Mouse (Mus musculus) adrenal gland, adult 2 months (tissue): ENCODE measurements around the gene Chpf. TPM values are rescaled to one million over a fixed set of nuclear protein-coding genes. Genes with fewer than 3 reads are reported as not detected.

Experiments
- DNase-seq: peaks from one replicate; pipeline ENCODE4 v3.0.0; 2021
- polyA plus RNA-seq: library from polyadenylated mRNA; depleted of rRNA; stranded (reverse); fragments of >200 nt; gene quantifications from 2 replicates; pipeline ENCODE4 v1.2.3, GENCODE M21; 2012
- total RNA-seq, 2 experiments: library from RNA; stranded (reverse); gene quantifications; 2 replicates each; pipeline ENCODE4 v1.2.3; 2021

Chpf gene
- total and polyA plus RNA-seq, 3 experiments = 50.9 to 250 (median 57.8) TPM

DNA sequence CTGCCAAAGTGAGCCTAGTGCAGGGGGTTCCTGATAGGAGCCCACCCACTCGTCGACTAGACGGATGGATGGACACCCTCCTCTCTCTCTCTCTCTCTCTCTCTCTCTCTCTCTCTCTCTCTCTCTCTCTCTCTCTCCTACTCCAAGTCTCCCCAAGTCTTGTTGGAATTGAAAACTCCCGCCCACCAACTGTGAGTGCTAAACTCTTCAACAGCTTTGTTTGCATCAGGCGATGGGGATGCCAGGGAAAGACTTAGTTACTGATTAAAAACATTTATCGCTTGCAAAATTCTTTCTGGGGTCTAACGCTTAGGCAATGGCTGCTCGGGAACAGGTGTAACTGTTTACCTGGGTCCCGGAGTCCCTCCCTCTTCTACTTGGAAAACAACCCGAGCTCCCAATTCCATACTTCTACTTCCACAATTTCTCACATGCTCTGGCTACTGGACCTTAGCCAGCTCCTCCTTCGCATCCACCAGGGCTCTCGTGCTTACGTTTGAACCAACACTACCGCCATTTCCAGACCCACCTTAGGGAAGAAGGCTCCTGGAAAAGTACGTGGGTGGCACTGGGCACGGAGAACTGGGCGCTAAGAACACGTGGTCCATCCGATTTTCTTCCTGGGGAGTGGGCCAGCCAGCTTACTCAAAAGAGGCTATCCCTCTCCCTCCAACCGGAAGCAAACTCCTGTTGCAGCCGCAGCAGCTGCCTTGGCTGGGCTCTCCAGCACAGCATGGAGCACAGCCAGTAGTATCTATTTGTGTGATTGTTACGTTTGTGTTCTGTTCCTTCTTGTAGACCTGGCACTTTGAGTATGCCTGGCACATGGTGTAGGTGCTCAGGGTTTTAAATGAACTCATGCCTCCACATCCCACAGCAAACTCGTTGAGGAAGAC lies 20.1 kb downstream of the Chpf start:
- DNase-seq = no peak

DNA sequence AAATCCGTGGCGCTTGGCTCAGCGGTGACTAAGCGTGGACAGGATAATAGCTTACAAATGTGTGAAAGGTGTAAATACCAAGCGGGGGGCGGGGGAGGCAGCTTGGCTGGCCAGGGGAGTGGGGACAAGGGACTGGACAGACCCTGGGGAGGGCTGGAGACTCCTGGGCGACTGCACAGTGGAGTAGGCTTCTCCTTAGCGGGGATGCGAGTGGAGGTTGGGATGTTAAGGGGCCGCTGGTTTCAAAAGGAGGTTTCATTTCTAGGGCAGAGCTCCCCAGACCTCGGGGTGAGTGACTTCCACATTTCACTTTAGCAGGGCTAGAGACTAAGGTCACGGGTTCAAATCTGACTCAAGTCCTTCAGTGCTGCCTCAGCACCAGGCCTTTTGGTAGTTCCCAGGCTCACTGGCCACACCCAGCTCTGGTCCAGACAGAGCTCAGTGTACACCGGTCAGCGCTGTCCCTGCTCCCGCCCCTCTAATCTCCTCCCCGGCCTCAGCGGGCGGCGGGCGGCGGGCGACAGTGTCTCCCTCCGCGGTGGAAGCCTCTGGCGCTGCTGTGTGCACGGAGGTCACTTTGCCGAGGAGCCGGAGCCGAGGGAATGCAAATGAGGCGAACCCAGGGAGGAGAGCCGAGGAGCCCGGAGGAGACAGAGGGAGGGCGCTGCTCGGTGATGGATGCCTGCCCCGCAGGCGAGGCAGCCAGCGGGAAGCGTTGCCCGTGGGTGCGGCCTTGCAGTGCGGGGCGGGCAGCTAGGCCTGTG lies 20.9 kb downstream of the Chpf start:
- peak; percentile 65 for DNase-seq

DNA sequence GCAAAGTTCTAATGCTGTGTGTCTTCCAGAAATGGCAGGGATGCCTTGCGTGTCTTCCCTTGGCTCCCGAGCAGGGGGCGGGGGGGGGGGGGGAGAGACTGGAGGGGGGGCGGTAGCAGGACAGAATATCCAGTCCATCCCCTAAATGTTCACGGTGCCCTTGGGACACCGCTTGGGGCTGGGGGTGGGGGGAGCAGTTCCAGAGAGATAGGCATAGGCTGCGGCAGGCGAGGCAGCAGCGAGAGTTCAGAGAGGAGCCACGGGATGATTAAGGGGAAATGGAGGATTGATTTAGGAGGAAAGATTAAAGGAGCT lies 21.4 kb downstream of the Chpf start:
- no peak for DNase-seq

DNA sequence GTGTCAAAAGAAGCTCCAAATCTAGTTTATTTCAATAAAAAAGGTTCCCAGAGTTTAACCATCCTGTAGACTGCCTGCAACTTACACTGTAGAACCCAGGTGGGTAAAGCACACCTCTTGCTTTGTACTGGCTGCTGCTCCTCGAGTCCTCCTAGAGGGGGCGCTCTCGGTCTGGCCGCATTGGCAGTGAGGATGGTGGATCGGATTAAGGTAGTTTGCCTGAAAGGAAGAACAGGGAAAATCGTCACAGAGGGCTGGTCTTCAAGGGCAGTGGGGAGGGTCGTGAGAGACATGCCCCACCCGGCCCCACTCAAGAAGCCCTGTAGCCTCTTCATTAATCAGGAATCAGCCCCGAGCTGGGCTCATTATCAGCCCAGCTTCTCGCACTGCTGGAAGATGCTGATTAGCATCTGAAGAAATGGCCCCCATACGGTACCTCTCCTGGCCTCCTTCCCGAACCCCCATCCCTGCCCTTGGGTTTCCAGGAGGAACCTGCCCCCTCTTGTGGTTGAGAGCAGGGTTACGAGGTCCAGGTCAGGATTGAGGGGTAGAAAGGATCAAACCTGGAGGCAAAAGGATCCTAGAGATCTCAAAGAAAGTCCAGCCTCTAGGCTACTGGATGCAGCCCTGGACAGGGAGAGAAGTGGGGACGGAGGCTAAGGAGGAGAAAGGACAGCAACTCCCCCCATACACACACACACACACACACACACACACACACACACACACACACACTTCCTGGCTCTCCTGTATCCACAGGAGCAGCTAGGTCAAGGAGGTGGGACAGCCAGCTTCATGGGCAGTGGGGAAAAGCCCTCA lies 22.2 kb downstream of the Chpf start:
- no peak for DNase-seq

DNA sequence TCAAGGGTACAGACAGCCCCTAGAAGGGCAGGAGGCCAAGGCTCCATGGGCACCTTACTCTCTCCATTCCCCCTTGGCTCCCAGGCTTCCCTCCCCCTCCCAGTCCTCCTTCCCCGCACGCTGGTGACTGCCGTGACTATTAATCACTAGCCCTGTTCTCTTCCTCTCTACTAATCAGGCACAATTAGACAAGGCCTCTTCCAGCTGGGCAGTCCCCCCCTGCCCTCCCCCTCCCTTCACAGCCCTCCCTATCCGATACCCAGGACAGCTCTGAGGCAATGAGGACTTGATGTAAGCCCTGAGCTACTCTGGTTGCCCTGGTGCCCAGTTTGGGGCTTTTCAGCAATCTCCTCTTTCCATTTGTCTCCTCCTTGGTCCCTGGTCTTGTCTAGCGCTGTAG lies 23.2 kb downstream of the Chpf start:
- DNase-seq = no peak

DNA sequence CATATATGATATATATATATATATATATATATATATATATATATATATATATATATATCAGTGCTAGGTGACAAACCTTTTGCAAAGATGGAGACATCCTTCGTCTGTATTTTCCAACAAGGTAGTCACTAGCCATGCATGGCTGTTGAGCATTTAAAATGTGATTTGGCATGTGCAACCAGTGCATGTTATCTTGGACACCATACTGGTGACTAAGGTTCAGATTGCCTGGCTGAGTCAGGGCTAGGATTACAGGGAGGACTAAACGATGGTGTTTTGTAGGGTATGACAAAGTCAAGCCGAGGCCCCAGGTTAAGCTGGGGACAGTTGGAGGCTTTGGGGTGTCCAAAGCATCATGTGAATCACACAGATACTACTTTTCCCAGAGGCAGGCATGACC lies 23.7 kb downstream of the Chpf start:
- DNase-seq = no peak

DNA sequence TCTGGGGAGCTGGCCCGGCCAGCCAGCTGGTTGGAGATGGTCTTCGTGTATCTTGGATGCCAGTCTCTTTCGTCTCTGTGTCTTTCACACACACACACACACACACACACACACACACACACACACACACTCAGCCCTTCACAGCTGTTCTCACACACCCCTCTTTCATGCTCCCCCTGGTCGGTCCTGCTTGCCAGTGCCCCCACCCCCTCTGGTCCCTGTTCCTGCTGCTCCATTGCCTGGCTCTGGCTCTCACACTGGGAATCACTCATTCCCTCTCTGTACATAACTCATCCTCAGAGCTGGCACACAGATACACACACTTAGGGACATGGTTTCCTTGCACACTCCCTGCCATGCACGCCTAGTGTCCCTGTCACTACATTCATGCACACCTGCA lies 27.2 kb downstream of the Chpf start:
- no peak for DNase-seq

DNA sequence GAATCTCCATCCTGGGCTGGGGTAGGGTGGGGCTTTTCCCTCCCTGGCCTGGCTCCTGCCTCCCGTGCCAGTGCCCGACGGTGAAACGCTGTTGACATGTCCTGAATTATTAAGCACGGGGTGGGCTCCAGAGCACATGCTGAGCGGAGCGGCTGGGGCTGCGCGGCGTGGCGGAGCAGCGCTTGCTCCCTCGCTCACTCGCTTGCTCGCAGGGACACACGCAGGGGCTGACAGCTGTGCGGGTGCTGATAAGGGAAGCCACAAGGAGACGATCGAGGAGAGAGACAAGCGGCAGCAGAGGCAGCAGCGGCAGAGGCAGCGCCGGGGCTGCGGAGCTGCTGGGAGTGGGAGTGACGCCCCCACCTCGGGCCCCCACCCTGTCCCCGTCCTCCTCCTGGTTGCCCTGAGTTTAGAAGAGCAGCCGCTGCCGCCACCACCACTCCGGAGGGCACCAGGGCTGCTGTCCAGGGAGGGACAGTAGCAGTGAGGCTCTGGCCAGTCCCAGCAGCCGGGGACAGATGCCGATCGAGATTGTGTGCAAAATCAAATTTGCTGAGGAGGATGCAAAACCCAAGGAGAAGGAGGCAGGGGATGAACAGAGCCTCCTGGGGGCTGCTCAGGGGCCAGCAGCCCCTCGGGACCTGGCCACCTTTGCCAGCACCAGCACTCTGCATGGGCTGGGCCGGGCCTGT lies 28.6 kb downstream of the Chpf start, which contains the start of gene Asic4:
Gene Asic4, plus strand, starts transcription at position 123 of the 692 bp plus-strand sequence.
- DNase-seq = no peak

DNA sequence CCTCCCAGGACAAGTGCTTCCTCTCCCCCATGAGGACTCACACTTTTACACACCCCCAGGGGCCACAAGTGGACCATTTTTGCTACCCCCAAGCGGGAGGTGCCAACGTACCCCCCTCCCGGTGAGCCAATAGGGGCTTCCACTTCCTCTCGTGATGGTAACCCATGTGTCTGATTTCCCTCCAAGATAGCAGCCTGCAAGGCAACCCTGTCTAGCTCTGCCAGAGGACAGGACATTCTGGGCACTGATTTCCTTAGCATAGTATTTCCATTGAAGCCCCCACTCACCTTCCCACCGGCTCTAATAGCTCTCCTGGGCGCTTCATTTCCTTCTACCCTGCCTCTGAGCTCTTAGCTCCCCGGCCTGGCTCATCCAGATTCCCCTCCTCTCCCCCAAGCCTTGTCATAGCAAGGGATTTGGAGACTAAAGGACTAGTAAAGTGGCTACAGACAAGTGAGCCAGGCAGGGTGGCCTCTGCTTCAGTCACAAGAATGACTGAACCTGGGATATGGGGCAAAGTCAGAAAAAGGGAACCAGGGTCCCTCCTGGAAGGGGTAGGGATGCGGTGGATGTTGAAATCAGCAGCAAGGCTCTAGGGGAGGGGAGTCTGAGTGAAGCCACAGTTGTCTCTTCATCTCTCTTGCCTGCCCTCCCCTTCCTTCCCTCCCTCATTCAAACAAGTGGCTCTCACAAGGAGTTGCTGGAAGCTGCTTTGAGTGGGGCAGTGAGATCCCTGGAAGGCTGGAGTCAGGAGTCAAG lies 29.6 kb downstream of the Chpf start:
- no peak for DNase-seq

DNA sequence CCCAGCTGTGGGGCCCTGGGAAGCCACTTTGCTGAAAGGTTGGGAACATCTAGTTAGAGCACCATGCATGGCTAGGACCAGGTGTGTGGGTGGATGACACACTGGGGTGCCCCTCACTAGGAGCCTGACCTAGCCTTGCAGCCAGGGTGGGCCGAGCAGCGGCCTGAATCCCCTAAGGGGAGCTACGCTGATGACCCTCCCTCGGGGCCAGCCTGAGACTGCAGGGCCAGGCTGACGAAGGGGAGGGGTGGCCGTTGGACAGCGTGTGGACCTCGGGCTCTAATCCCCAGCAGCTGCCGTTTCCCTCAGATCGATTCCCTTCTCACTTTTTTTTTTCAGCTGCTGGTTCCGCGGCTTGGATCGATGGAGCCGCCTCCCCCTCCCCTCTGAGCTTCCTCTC lies 30.2 kb downstream of the Chpf start:
- DNase-seq = no peak

DNA sequence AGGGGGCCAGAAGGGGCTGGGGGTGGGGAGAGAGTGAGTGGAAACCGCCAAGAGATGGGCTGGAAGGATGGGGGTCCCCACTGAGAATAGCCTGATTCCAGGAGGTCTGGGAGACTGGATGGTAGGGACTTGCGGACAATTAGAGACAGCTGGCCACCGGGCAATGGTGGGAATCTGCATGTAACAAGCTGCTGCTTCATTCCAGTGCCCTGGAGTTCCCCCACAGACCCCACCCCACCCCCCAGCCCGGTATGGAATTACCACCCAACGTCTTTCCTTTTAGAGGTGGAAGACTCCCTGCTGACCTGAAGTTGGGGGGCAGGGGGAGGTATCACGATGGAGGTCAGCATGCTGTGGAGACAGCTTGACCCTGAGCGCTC lies 31.1 kb downstream of the Chpf start:
- no peak for DNase-seq

DNA sequence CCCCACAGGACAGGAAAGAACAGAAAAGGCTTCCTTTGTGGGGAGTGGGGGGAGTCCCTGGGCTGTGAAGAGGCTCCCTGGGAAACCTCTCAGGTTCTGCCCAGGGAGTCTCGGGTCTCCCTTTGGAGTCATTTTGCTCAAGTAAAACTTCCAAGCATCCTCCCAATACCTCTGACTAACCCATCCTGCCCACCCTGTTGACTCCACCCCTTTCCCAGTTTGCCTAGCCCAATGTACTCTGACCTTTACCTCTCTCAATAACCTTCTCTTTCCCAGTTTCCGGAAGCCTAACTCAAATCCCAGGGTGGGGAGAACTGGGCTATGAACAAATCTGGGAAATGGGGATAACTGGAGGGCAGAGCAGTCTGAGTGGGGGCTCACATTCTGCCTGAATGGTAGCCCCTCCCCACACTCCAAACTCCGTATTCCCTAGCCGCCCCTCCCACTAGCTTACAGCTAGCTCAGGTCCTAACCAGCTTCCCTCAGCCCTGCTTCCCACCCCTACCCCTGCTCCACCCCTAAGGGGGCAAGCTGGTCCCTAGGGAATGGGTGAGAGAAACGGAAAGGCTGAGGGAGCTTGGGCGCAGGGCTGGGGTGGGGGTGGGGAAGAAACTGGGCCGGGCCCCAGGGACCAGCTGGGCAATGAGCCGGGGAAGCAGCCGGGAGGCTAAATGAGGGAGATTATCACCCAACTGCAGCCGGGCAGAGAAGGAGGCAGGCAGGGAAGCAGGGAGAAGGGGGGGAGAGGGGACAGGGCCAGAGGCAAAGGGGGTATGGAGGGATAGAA lies 31.6 kb downstream of the Chpf start:
- DNase-seq = no peak

DNA sequence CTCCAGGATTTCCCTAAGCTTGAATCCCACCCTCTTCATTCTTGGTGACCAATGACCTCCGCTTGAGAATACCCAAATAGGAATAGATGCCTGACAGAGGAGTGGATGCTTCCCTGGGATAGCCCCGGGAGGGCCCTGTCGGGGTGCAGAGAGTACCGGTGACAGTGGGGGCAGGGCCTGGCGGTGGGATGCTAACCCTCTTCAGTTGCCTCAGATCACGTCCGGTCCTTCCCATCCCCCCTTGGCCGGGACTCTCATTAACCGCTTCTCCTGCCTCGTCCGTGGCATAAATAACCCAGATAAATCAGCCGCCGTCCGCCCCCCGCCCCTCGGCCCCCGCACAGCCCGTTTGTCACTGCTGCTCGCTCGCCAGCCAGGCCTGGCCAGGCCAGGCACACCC lies 32.5 kb downstream of the Chpf start:
- no peak for DNase-seq

DNA sequence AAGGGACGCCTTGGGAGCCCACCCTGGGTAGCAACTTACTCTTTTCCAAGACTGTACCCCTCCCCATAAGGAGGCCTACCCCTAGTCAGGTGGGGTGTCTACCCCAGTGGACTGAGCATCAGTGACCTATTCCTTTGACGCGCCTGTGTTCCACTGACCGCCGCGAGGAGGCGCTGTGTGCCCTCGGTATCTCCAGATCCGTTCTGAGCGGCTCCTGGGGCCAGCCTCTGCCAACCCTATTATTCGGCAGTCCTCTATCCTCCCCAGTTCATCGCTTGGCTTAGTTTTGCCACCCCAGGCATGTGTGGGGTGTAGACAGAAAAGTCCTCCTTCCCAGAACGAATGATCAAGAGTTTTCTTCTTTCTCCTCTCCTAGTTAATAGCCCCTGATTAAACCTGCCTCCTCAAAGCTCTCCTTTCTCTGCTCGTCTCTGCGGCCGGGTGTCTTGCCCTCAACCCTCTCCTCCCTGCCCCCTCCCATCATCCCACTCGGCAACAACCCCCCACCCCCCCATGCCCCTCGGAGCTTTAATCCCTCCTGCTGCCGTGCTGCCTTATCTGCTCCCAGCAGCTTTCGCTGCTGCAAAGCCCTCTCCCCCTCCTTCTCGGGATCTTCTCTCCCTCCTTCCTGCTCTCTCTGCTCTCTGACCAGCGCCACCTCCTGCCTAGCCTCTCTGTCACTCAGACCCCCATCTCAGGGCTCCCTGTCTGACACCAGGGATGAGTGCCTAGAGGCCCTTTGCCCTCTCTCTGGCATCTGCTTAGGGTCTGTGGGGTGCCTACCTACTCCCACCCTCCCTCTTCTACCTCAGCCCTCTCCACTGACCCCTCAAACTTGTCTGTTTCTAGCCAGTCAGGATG lies 33.1 kb downstream of the Chpf start:
- DNase-seq = peak; percentile 72

DNA sequence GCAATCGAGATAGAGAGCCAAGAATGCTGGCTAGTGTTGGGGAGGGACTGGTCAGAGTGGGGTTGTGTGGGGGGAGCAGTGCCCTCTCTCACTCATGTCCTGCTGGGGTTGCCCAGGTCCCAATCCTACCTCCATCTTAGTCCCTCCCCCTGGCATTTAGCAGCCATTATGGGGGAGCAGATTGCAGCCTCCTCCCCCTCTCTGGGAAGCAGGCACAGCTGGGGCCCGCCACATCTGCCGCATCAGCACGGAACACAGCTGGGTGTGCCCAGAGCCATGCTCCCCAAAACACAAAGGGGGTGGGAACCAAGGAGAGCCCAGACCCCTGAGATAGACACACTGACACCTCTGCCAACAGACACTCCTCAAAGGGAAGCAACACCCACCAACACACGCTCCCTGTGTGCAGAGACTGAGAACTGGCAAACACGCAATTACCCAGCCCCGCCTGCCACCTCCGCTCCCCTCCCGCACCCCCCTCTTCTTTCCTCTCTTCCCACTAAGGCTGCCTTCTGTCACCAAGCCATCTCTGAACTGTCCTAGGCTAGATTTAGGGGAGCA lies 33.9 kb downstream of the Chpf start:
- no peak for DNase-seq

DNA sequence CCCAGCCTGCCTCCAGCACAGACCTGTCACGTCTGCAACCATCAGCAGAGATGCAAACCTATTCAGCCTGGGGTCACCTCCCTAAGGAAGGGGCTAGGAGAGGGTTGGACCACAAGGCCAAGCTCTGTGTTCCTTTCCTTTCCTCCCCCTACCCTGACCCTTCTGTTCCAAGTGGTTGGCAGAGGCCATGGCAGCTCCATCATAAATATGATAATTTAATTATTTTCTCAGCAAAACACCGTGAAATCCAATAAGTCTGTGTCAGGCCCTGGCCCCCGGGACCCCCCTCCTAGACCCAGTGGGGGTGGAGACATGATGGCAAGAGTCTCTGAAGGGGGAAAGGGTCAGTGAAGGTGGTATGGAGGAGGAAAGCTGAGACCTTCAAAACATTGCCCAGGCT lies 34.9 kb downstream of the Chpf start:
- DNase-seq = no peak

DNA sequence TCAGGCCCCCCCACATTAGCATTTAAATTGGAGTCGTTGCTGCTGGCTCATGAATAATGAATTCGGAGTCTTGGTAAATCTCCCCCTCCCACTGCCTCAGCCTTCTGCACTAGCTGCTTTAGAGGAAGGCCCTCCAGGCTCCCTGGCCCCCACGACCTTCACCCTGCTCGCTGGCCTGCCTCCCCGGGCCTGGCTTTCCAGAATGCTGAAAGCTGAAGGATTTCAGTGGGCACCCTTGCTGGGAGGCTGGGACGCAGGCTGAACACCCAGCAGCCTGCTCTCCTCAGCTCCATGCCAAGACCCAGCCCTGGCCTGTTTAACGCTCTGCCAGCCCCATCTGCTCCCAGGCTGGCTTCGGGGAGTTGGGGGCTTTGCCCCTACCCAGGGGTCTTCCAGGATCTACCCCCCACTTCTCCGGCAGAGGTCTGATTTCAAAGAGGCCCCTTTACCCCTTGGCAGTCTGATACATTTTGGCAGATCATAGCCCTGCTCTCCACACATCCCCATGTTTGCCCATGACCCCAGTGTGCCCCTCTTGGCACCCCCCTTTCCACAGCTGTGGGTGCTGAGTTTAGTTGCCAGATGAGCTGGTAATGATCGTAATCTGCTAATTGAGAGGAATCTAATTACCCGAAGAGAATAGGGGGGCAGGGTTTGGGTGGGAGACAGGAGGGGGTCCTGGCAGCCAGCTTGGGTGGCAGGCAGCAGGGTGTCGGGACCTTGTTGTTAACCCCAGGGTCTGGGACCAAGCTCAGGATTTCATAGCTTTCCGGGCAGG lies 35.7 kb downstream of the Chpf start:
- no peak for DNase-seq

DNA sequence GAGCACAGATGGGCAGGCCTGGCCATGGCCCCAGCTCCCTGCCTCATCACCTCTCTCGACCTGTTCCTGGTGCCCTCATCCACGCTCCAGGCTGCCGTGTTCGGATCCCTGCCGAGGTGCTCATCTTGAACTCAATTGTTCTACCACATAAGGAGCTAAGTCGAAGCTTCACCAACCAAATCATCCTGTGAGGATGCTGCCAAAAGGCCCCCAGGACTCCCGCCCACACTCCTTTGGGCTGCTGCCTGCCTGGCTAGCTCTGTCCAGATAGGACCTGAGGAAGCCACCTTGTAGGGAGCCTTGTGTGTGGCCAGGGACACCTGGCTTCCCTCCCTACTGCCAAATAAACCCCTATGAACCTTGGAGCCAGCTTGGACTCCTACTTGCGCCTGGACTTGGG lies 36.3 kb downstream of the Chpf start:
- no peak for DNase-seq
